Mouse (Mus musculus): ENCODE measurements around the gene Tgoln1.

Gene Tgoln1

GRCm38 (mm10) chr6:72560801-72561200, 56.0 kb downstream of the Tgoln1 start:
- DNase-seq (ENCODE audit: inconsistent age in 2 of 2, low spot score in 1 of 2): no peak
